Mouse (Mus musculus) lung, embryonic 16.5 days (tissue): Measurements from ENCODE around the gene Ftsj3. TPM values are rescaled to one million over a fixed set of nuclear protein-coding genes. Genes with fewer than 3 reads are reported as not detected.

ENCODE experiments used
- ATAC-seq: fragments of 200-750 bp; cut with Nextera tagmentation; 2 replicates; pipeline ENCODE4 v1.8.0; 2017; ENCODE audit warnings: low read depth, mild to moderate bottlenecking, moderate library complexity
- H3K27ac ChIP-seq: fragments of 300-500 bp; sonication (generic); 2 replicates; pipeline ENCODE4 v1.5.1; 2014; ENCODE audit warnings: mild to moderate bottlenecking, control low read depth, low read length
- H3K27me3 ChIP-seq: fragments of 300-500 bp; sonication (generic); 2 replicates; pipeline ENCODE4 v1.6.1; 2014; ENCODE audit warnings: low read depth, low read length, mixed read lengths; ENCODE audit not compliant: control insufficient read depth, insufficient read depth
- H3K36me3 ChIP-seq: fragments of 300-500 bp; sonication (generic); 2 replicates; pipeline ENCODE4 v1.6.1; 2014; ENCODE audit warnings: low read length; ENCODE audit not compliant: control insufficient read depth, insufficient read depth
- H3K4me1 ChIP-seq: fragments of 300-500 bp; sonication (generic); replicated peaks from 2 replicates; pipeline ENCODE4 v1.6.1; 2014; ENCODE audit warnings: low read length, mixed read lengths; ENCODE audit not compliant: control insufficient read depth, insufficient read depth
- H3K4me2 ChIP-seq: fragments of 300-500 bp; sonication (generic); 2 replicates; pipeline ENCODE4 v1.6.1; 2014; ENCODE audit warnings: low read depth, low read length, control low read depth
- H3K4me3 ChIP-seq: fragments of 300-500 bp; sonication (generic); 2 replicates; pipeline ENCODE4 v1.5.1; 2014; ENCODE audit warnings: mild to moderate bottlenecking, low read length, control low read depth
- H3K9ac ChIP-seq: fragments of 300-500 bp; sonication (generic); 2 replicates; pipeline ENCODE4 v1.6.1; 2014; ENCODE audit warnings: low read length, control low read depth
- H3K9me3 ChIP-seq: fragments of 300-500 bp; sonication (generic); 2 replicates; pipeline ENCODE4 v1.6.1; 2016; ENCODE audit warnings: low read length; ENCODE audit not compliant: control insufficient read depth
- WGBS: fragments of 180-500 bp; shearing (Covaris S2); extraction: QIAGEN DNeasy Blood & Tissue Kit; methylation state at CpG from one replicate; pipeline ENCODE4 v1.1.7; 2014; 5-methylcytosine and 5-hydroxymethylcytosine counted together
- polyA plus RNA-seq: library from polyadenylated mRNA; unstranded; fragments of >200 nt; fragmentation: Nextera tagmentation; extraction: Ambion mirVana; gene quantifications from 2 replicates; pipeline ENCODE4 v1.2.1, GENCODE M21; 2015

Gene Ftsj3
- 42.9 and 48.7 TPM in 2 replicates for polyA plus RNA-seq

DNA sequence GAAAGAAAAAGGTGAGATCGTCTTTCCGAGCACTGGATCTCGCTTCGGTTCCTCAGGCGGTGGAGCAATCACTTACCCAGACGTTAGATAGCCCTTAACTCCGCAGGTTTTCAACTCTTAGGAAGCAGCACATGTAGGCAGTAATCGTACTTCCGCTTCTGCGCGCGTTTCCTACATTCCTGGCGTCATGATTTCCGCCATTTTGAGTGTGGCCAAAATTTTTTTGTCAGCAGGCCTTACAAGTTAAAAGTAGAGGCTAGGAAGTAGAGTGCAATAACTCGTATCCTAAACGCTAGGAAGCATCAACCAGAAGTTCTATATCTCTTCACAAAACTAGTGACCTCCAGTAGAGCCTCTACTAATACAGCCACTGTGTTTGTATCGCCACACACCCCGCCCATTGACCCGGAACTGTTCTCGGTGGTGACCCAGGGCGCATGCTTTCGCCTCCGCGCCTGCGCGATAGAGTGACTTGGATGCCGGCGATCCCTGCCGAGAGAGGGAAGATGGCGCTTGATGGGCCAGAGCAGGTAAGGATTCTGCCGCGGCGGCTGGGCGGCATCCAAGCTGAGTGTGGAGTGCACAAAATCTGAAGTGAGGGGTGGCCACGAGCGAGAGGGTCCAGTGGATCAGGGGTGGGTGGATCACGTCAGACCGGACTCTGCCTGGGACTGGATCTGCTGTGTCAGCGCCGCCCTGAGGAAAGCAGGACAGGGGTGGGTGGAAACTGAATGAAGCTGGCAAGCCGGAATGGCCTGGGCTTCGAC lies at the start of gene Ftsj3, which contains the start of gene Psmc5:
TSS of gene Ftsj3 (minus strand) at position 395 of the 767 bp plus-strand sequence.
TSS of gene Psmc5 (plus strand) at position 470 of the 767 bp plus-strand sequence.
- H3K4me2 ChIP-seq = peak within 1 kb of the TSS; percentile 85
- ATAC-seq = peak; percentile 96
- no peaks in the 10 kb centered on the region for H3K9me3 ChIP-seq
- under 1% methylated on average over 42 of the region's 42 CpGs for WGBS
- H3K4me1 ChIP-seq = peaks cover 18% of the 10 kb centered on the region
- H3K36me3 ChIP-seq = peaks cover 35% of the 10 kb centered on the region
- H3K9ac ChIP-seq = peak within 1 kb of the TSS; percentile 91
- H3K27me3 ChIP-seq = no peaks in the 10 kb centered on the region
- peak within 1 kb of the TSS; percentile 96 for H3K4me3 ChIP-seq
- H3K27ac ChIP-seq = peak within 1 kb of the TSS; percentile 63

DNA sequence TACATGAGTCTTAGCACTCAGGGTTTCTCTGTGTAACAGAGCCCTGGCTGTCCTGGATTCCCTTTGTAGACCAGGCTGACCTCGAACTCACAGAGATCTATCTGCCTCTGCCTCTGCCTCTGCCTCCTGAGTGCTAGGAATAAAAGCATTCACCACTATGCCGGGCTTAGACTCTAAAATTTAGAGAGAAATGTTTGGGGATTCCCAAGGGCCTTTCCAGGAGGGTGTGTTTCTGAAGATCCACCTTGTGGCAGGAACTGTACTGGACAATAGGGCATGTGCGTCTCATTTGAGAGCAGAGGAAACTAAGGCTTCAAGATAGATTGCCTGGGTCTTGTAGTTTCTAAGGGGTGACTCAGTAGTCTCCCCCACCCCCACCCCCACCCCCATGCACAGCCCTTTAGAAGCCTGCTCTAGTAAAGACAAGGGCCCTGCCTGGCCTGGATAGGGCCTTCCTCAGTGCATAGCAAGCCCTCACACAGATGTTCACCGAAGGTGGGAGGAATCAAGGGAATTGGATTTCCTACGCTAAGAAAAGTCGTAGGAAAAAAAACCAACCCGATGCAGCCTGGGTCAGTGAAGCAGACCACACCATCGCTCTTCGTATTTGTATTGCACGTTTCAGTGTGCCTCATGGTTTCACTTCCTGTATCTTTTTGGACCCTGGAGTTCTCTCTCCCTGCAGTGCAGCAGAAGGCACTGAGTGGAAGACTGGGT lies 49.6 kb upstream of the Ftsj3 start:
- Histone ChIP-seq H3K9ac (no peak overlapping the region), H3K9me3 (no peaks in the 10 kb centered on the region), H3K36me3 (no peaks in the 10 kb centered on the region), H3K27ac (no peak overlapping the region), H3K4me2 (no peak overlapping the region), H3K4me3 (no peak overlapping the region), H3K27me3 (no peaks in the 10 kb centered on the region), H3K4me1 (no peaks in the 10 kb centered on the region)
- no peak for ATAC-seq
- 71% methylated on average over 10 of the region's 10 CpGs for WGBS

- H3K4me3 ChIP-seq = no peak overlapping the region
Measured at GRCm38 (mm10) chr11:106302634-106303033, 46.8 kb upstream of the Ftsj3 start.

GRCm38 (mm10) chr11:106301765-106302164 lies 45.9 kb upstream of the Ftsj3 start, which contains the start of gene Gh:
TSS of gene Gh (minus strand) at chr11:106301865.
- Histone ChIP-seq H3K36me3 (no peaks in the 10 kb centered on the region), H3K4me2 (no peak within 1 kb of the TSS), H3K27ac (no peak within 1 kb of the TSS), H3K9me3 (no peaks in the 10 kb centered on the region), H3K9ac (no peak within 1 kb of the TSS), H3K4me3 (no peak within 1 kb of the TSS), H3K27me3 (no peaks in the 10 kb centered on the region), H3K4me1 (no peaks in the 10 kb centered on the region)
- no peak for ATAC-seq
- WGBS = 74% methylated on average over 9 of the region's 9 CpGs

More at GRCm38 (mm10) chr11:106302634-106303033, 46.8 kb upstream of the Ftsj3 start:
- no peak overlapping the region for H3K9ac ChIP-seq
- no peaks in the 10 kb centered on the region for H3K4me1 ChIP-seq
- no peak overlapping the region for H3K4me2 ChIP-seq
- H3K9me3 ChIP-seq = no peaks in the 10 kb centered on the region
- H3K27me3 ChIP-seq = no peaks in the 10 kb centered on the region
- H3K27ac ChIP-seq = no peak overlapping the region
- no peaks in the 10 kb centered on the region for H3K36me3 ChIP-seq
- ATAC-seq = peak; percentile 80
- WGBS = 3% methylated on average over 2 of the region's 2 CpGs

- H3K27me3 ChIP-seq = no peaks in the 10 kb centered on the region
- no peaks in the 10 kb centered on the region for H3K36me3 ChIP-seq
- no peak overlapping the region for H3K4me3 ChIP-seq
- no peak overlapping the region for H3K9ac ChIP-seq
- 81% methylated on average over 2 of the region's 2 CpGs for WGBS
- H3K4me2 ChIP-seq = no peak overlapping the region
- 0 out of 2 replicates have a peak, but pooled peaks cover 4% of the 10 kb centered on the region for H3K4me1 ChIP-seq
- H3K27ac ChIP-seq = no peak overlapping the region
- H3K9me3 ChIP-seq = no peaks in the 10 kb centered on the region
- ATAC-seq = no peak
Measured at GRCm38 (mm10) chr11:106291861-106292260, 36.0 kb upstream of the Ftsj3 start.

DNA sequence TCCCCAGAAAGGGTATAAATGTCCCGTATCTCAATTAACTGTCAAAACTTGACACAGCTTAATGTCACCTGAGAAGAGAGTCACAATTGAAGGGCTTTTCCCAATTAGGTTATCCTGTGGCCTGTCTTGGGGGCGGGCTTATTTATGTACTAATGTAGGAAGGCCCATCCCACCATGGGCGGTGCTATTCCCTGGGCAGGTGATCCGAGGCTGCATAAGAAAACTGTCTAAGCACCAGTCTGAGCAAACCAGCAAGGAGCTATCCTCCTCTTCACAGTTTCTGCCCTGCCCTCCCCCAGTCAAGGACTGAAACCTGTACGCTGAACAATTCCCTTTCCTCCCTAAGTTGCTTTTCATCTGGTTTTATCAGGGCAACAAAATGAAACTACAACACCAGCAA lies 34.5 kb upstream of the Ftsj3 start:
- 88% methylated on average over 5 of the region's 5 CpGs for WGBS
- Histone ChIP-seq H3K27ac (no peak overlapping the region), H3K4me2 (no peak overlapping the region), H3K9me3 (no peaks in the 10 kb centered on the region), H3K4me1 (0 out of 2 replicates have a peak, but pooled peaks cover 4% of the 10 kb centered on the region), H3K27me3 (no peaks in the 10 kb centered on the region), H3K4me3 (no peak overlapping the region), H3K36me3 (no peaks in the 10 kb centered on the region), H3K9ac (no peak overlapping the region)
- ATAC-seq = no peak

DNA sequence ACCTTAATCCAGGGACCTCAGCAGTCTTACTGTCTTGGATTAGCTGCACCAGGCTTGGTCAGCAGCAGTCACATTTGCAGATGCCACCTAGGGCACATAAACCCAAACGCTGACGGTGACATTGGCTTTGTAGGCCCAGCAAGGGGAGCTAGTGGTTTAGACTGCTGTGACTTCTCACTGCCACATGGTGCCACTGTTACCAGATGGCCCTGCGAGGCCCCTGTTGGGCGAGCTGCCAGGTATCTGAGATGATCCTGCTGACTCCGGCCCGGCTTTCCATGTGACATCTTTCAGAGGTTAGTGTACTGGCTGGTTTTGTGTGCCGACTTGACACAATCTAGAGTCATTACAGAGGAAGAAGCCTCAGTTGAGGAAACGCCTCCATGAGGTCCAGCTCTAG lies 33.5 kb upstream of the Ftsj3 start:
- Histone ChIP-seq H3K9ac (no peak overlapping the region), H3K4me1 (0 out of 2 replicates have a peak, but pooled peaks cover 4% of the 10 kb centered on the region), H3K36me3 (no peaks in the 10 kb centered on the region), H3K4me3 (no peak overlapping the region), H3K9me3 (no peaks in the 10 kb centered on the region), H3K4me2 (no peak overlapping the region), H3K27ac (no peak overlapping the region), H3K27me3 (no peaks in the 10 kb centered on the region)
- WGBS = 44% methylated on average over 8 of the region's 8 CpGs
- ATAC-seq = no peak; the same call in 1 of the 2 replicates

GRCm38 (mm10) chr11:106286987-106287386 lies 31.1 kb upstream of the Ftsj3 start:
- ATAC-seq = no peak
- H3K27ac ChIP-seq = no peak overlapping the region

GRCm38 (mm10) chr11:106286206-106286605 lies 30.3 kb upstream of the Ftsj3 start:
- Histone ChIP-seq H3K27me3 (no peaks in the 10 kb centered on the region), H3K36me3 (no peaks in the 10 kb centered on the region)
- ATAC-seq = no peak

More at GRCm38 (mm10) chr11:106286987-106287386, 31.1 kb upstream of the Ftsj3 start:
- Histone ChIP-seq H3K4me1 (0 out of 2 replicates have a peak, but pooled peaks cover 4% of the 10 kb centered on the region), H3K36me3 (no peaks in the 10 kb centered on the region), H3K9me3 (no peaks in the 10 kb centered on the region), H3K27me3 (no peaks in the 10 kb centered on the region), H3K9ac (no peak overlapping the region; the same call in 1 of the 2 replicates), H3K4me3 (no peak overlapping the region), H3K4me2 (no peak overlapping the region)
- WGBS = 47% methylated on average over 11 of the region's 11 CpGs

More at GRCm38 (mm10) chr11:106286206-106286605, 30.3 kb upstream of the Ftsj3 start:
- WGBS = 84% methylated on average over 7 of the region's 7 CpGs
- no peak overlapping the region for H3K4me3 ChIP-seq
- H3K27ac ChIP-seq = no peak overlapping the region
- H3K9me3 ChIP-seq = no peaks in the 10 kb centered on the region
- no peak overlapping the region for H3K4me2 ChIP-seq
- H3K4me1 ChIP-seq = 0 out of 2 replicates have a peak, but pooled peaks cover 4% of the 10 kb centered on the region
- H3K9ac ChIP-seq = no peak overlapping the region
